Mouse (Mus musculus) liver, embryonic 16.5 days (tissue): Measurements from ENCODE around the gene AU041133. TPM values are rescaled to one million over a fixed set of nuclear protein-coding genes. Genes with fewer than 3 reads are reported as not detected.
A peak's percentile ranks its signal among the peaks of the same experiment; 100 is the strongest.

Source experiments
- ATAC-seq: fragments of 200-750 bp; cut with Nextera tagmentation; 2 replicates; pipeline ENCODE4 v1.8.0; 2017; ENCODE audit warnings: low read depth, mild to moderate bottlenecking, moderate number of reproducible peaks, moderate library complexity
- H3K27ac ChIP-seq: fragments of 300-500 bp; sonication (generic); 2 replicates; pipeline ENCODE4 v1.5.1; 2014; ENCODE audit warnings: mild to moderate bottlenecking, low read length
- H3K27me3 ChIP-seq: fragments of 300-500 bp; sonication (generic); 2 replicates; pipeline ENCODE4 v1.6.1; 2014; ENCODE audit warnings: low read depth, low read length, mixed read lengths; ENCODE audit not compliant: control insufficient read depth, insufficient read depth
- H3K36me3 ChIP-seq: fragments of 300-500 bp; sonication (generic); 2 replicates; pipeline ENCODE4 v1.6.1; 2014; ENCODE audit warnings: mild to moderate bottlenecking; ENCODE audit not compliant: control insufficient read depth, insufficient read depth
- H3K4me1 ChIP-seq: fragments of 300-500 bp; sonication (generic); 2 replicates; pipeline ENCODE4 v1.6.1; 2014; ENCODE audit warnings: low read depth, low read length, mixed read lengths; ENCODE audit not compliant: control insufficient read depth
- H3K4me2 ChIP-seq: fragments of 300-500 bp; sonication (generic); 2 replicates; pipeline ENCODE4 v1.6.1; 2014; ENCODE audit warnings: low read depth, low read length, mixed read lengths
- H3K4me3 ChIP-seq: fragments of 300-500 bp; sonication (generic); 2 replicates; pipeline ENCODE4 v1.5.1; 2014; ENCODE audit warnings: low read depth, mild to moderate bottlenecking, low read length
- H3K9ac ChIP-seq: fragments of 300-500 bp; sonication (generic); 2 replicates; pipeline ENCODE4 v1.6.1; 2014; ENCODE audit warnings: low read depth, low read length
- H3K9me3 ChIP-seq: fragments of 300-500 bp; sonication (generic); replicated peaks from 2 replicates; pipeline ENCODE4 v1.6.1; 2016; ENCODE audit warnings: low read length; ENCODE audit not compliant: control insufficient read depth
- WGBS: fragments of 180-500 bp; shearing (Covaris S2); extraction: QIAGEN DNeasy Blood & Tissue Kit; methylation state at CpG from one replicate; pipeline ENCODE4 v1.1.7; 2014; ENCODE audit not compliant: insufficient replicate concordance; 5-methylcytosine and 5-hydroxymethylcytosine counted together
- polyA plus RNA-seq: library from polyadenylated mRNA; unstranded; fragments of >200 nt; fragmentation: Nextera tagmentation; extraction: Ambion mirVana; gene quantifications from 2 replicates; pipeline ENCODE4 v1.2.1, GENCODE M21; 2015

AU041133 gene
- polyA plus RNA-seq, 1 experiment from 2014 or later = 0.98 TPM

DNA sequence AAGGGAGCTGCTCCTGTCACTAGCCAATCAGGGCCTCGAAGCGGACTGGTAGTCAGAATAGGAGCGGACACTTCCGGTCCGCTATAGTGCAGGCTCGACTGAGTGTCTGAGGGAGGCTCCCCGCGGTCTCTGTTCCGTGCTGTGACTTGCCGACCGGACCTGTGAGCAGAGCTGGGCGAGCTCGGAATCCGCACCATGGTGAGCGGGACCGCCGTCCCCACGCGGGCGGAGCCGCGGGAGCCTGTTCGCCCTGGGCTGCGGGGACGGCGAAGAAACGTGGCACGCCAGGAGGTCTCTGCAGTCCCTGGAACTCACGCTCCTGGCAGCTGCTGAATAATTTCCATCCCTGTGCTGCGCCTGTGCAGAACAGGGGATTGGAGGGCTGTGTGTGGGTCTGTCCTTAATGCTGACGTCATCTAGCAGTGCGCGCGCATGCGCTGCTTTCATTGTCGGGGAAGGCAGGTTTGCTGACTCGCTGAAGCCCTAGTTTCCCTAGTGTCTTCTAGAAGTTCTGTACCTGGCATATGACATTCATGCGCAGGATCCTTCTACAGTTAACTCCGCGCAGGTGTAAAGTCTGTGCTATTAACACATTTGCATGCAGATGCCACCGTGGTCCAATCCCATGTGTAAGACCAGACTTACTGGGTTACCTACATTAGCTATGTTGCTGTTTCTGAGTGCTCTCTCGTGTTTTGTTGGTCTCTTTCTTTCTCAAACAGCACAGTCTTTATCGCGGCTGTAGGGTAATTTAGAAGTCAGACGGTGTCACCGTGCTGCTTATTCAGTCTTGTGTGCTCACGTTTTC, 50.6 kb downstream of the AU041133 start:
- Histone ChIP-seq H3K4me3 (peak overlapping the region; percentile 67), H3K4me1 (peaks cover 3% of the 10 kb centered on the region; the same call in 1 of the 2 replicates), H3K9ac (peak overlapping the region; percentile 57), H3K36me3 (no peaks in the 10 kb centered on the region), H3K27me3 (no peaks in the 10 kb centered on the region), H3K4me2 (peak overlapping the region; percentile 68), H3K9me3 (no peaks in the 10 kb centered on the region), H3K27ac (peak overlapping the region; percentile 77)
- 6% methylated on average over 47 of the region's 47 CpGs for WGBS
- peak; percentile 95 for ATAC-seq

Other genes starting within 250 kb of the AU041133 start
- 0.07 and 0.49 TPM in 2 replicates for gene Zfp781, start 197.5 kb upstream of the AU041133 start, polyA plus RNA-seq
- 2.0 and 2.3 TPM in 2 replicates for gene Zfp873, start 79.9 kb upstream of the AU041133 start, polyA plus RNA-seq
- 0.50 and 0.63 TPM in 2 replicates for gene BC024063, start 44.7 kb upstream of the AU041133 start, polyA plus RNA-seq
- gene Zfp938, start 113.3 kb downstream of the AU041133 start, polyA plus RNA-seq = 2.0 and 2.4 TPM in 2 replicates
- not detected in 2 replicates for gene 4932415D10Rik, start 188.6 kb downstream of the AU041133 start, polyA plus RNA-seq
- gene Gm4924, start 226.2 kb downstream of the AU041133 start, polyA plus RNA-seq = 0.93 and 1.2 TPM in 2 replicates